Mouse (Mus musculus): ENCODE results near the gene Gm10273.

GRCm38 (mm10) chr10:59355020-59355419 lies 40.4 kb upstream of the Gm10273 start:
- TF ChIP-seq CTCF (IDR thresholded peaks at IDR 0.05; ENCODE audit: low read depth) (no peak), EP300 (IDR thresholded peaks at IDR 0.05; ENCODE audit: low read depth) (no peak)
